Comparison of ENCODE assay signal across 22 mouse cellular contexts in genomic region chr10:90697413-90697812, GRCm38 (mm10).
A peak's percentile ranks its signal among the peaks of the same experiment; 100 is the strongest.
DNase-seq lines count a peak whose midpoint lies in the region; ATAC-seq and TF ChIP-seq lines count a peak whose summit lies in the region.
"Had no signal": no experiment of that assay in that cellular context is flagged by ENCODE, and none has a peak within 500 bp of the region (broad histone marks: within the 10 kb centered on the region; RNA-seq: fewer than 3 reads in every experiment).

No protein-coding gene starts in this region.

- DNase-seq in forebrain, postnatal 0 days: no peak
- DNase-seq in hindbrain, postnatal 0 days (ENCODE audit: low spot score): peak; percentile 37
- DNase-seq in hindbrain, embryonic 11.5 days (ENCODE audit: low spot score): no peak
- no peak for DNase-seq in midbrain, postnatal 0 days (ENCODE audit: low spot score)
- DNase-seq: adrenal gland, adult 2 months; kidney, postnatal 4 days; liver, postnatal 0 days; thymus, adult 18-20 months; thymus, postnatal 36 days had no signal

- TF ChIP-seq CTCF in forebrain, postnatal 0 days (IDR thresholded peaks at IDR 0.05; ENCODE audit: low read depth): no peak
- no peak for TF ChIP-seq CTCF in hindbrain, postnatal 0 days (IDR thresholded peaks at IDR 0.05; ENCODE audit: low read depth)
- TF ChIP-seq CTCF in midbrain, postnatal 0 days (IDR thresholded peaks at IDR 0.05): no peak

- H3K4me2 ChIP-seq in forebrain, embryonic 12.5 days: no peak overlapping the region
- H3K4me2 ChIP-seq in forebrain, postnatal 0 days (ENCODE audit: low read depth): no peak overlapping the region
- 0 out of 2 replicates have a peak overlapping the region, but pooled peaks have one; percentile 3 for H3K4me2 ChIP-seq in hindbrain, postnatal 0 days (ENCODE audit: low read depth, low read length)
- no peak overlapping the region for H3K4me2 ChIP-seq in hindbrain, embryonic 11.5 days (replicated peaks; ENCODE audit: low read depth, low read length)
- H3K4me2 ChIP-seq in midbrain, embryonic 13.5 days (replicated peaks): no peak overlapping the region
- no peak overlapping the region for H3K4me2 ChIP-seq in midbrain, postnatal 0 days (ENCODE audit: low read depth, low read length, poor library complexity, severe bottlenecking)
- no peak overlapping the region for H3K4me2 ChIP-seq in neural tube, embryonic 15.5 days
- H3K4me2 ChIP-seq: heart, embryonic 11.5 days; limb, embryonic 12.5 days; liver, embryonic 11.5 days; midbrain, embryonic 12.5 days had no signal

- H3K27me3 ChIP-seq in forebrain, embryonic 12.5 days: no peaks in the 10 kb centered on the region
- no peaks in the 10 kb centered on the region for H3K27me3 ChIP-seq in forebrain, postnatal 0 days (ENCODE audit: insufficient read depth, low read length)
- H3K27me3 ChIP-seq in hindbrain, postnatal 0 days (ENCODE audit: insufficient read depth, low read length): no peaks in the 10 kb centered on the region
- H3K27me3 ChIP-seq in hindbrain, embryonic 11.5 days (ENCODE audit: control insufficient read depth, insufficient read depth, low read length): no peaks in the 10 kb centered on the region
- no peaks in the 10 kb centered on the region for H3K27me3 ChIP-seq in midbrain, embryonic 13.5 days
- H3K27me3 ChIP-seq in midbrain, postnatal 0 days (ENCODE audit: insufficient read depth, low read length): no peaks in the 10 kb centered on the region
- no peaks in the 10 kb centered on the region for H3K27me3 ChIP-seq in neural tube, embryonic 15.5 days (replicated peaks)
- H3K27me3 ChIP-seq: CH12.LX; limb, embryonic 12.5 days; midbrain, embryonic 12.5 days had no signal

- H3K36me3 ChIP-seq in forebrain, embryonic 12.5 days (replicated peaks): no peaks in the 10 kb centered on the region
- H3K36me3 ChIP-seq in forebrain, postnatal 0 days (ENCODE audit: insufficient read depth): no peaks in the 10 kb centered on the region
- no peaks in the 10 kb centered on the region for H3K36me3 ChIP-seq in hindbrain, postnatal 0 days (ENCODE audit: insufficient read depth, low read length)
- no peaks in the 10 kb centered on the region for H3K36me3 ChIP-seq in hindbrain, embryonic 11.5 days (ENCODE audit: control insufficient read depth, insufficient read depth, low read length)
- H3K36me3 ChIP-seq in midbrain, embryonic 13.5 days: no peaks in the 10 kb centered on the region
- no peaks in the 10 kb centered on the region for H3K36me3 ChIP-seq in midbrain, postnatal 0 days (ENCODE audit: insufficient read depth, low read length)
- H3K36me3 ChIP-seq in neural tube, embryonic 15.5 days: no peaks in the 10 kb centered on the region
- H3K36me3 ChIP-seq: forebrain, embryonic 10.5 days; G1E; limb, embryonic 12.5 days; midbrain, embryonic 12.5 days had no signal

- no peaks in the 10 kb centered on the region for H3K9me3 ChIP-seq in forebrain, embryonic 12.5 days
- H3K9me3 ChIP-seq in forebrain, postnatal 0 days (ENCODE audit: low read length): no peaks in the 10 kb centered on the region
- no peaks in the 10 kb centered on the region for H3K9me3 ChIP-seq in hindbrain, postnatal 0 days (ENCODE audit: low read length)
- H3K9me3 ChIP-seq in hindbrain, embryonic 11.5 days (ENCODE audit: control insufficient read depth, low read length): no peaks in the 10 kb centered on the region
- H3K9me3 ChIP-seq in midbrain, embryonic 13.5 days: no peaks in the 10 kb centered on the region
- H3K9me3 ChIP-seq in midbrain, postnatal 0 days (ENCODE audit: low read length): no peaks in the 10 kb centered on the region
- H3K9me3 ChIP-seq in neural tube, embryonic 15.5 days (replicated peaks): no peaks in the 10 kb centered on the region
- H3K9me3 ChIP-seq: forebrain, embryonic 10.5 days; limb, embryonic 12.5 days; midbrain, embryonic 12.5 days had no signal

- 69% methylated on average over 8 of the region's 8 CpGs for WGBS in forebrain, embryonic 12.5 days
- WGBS in forebrain, postnatal 0 days: 48% methylated on average over 8 of the region's 8 CpGs
- WGBS in hindbrain, postnatal 0 days: 36% methylated on average over 8 of the region's 8 CpGs
- 59% methylated on average over 8 of the region's 8 CpGs for WGBS in hindbrain, embryonic 11.5 days
- WGBS in midbrain, embryonic 13.5 days: 58% methylated on average over 8 of the region's 8 CpGs
- 52% methylated on average over 8 of the region's 8 CpGs for WGBS in midbrain, postnatal 0 days
- 51% methylated on average over 8 of the region's 8 CpGs for WGBS in neural tube, embryonic 15.5 days

- peak; percentile 40; the same call in 1 of the 2 replicates for ATAC-seq in forebrain, embryonic 12.5 days (ENCODE audit: low FRiP score)
- ATAC-seq in forebrain, postnatal 0 days: no peak
- ATAC-seq in hindbrain, postnatal 0 days: 0 out of 2 replicates have a peak, but pooled peaks have one; percentile 8
- no peak for ATAC-seq in hindbrain, embryonic 11.5 days (ENCODE audit: low FRiP score)
- ATAC-seq in midbrain, embryonic 13.5 days: no peak
- ATAC-seq in midbrain, postnatal 0 days (ENCODE audit: low FRiP score): no peak
- ATAC-seq in neural tube, embryonic 15.5 days (ENCODE audit: low FRiP score): no peak
- no peak for ATAC-seq in CD4-positive, CD25-positive, alpha-beta regulatory T cell, adult 4 months
- ATAC-seq: intestine, embryonic 16.5 days; liver, postnatal 0 days; lung, postnatal 0 days had no signal

- no peak overlapping the region for H3K4me3 ChIP-seq in forebrain, embryonic 12.5 days (replicated peaks)
- no peak overlapping the region for H3K4me3 ChIP-seq in forebrain, postnatal 0 days (ENCODE audit: low read depth, low read length)
- H3K4me3 ChIP-seq in hindbrain, postnatal 0 days (ENCODE audit: low read length): no peak overlapping the region
- H3K4me3 ChIP-seq in hindbrain, embryonic 11.5 days (ENCODE audit: low read depth, low read length): no peak overlapping the region
- H3K4me3 ChIP-seq in midbrain, embryonic 13.5 days (replicated peaks): no peak overlapping the region
- H3K4me3 ChIP-seq in midbrain, postnatal 0 days (ENCODE audit: low read depth, low read length): no peak overlapping the region
- no peak overlapping the region for H3K4me3 ChIP-seq in neural tube, embryonic 15.5 days (replicated peaks)
- H3K4me3 ChIP-seq: forebrain, embryonic 10.5 days; limb, embryonic 12.5 days; midbrain, embryonic 12.5 days had no signal

- H3K4me1 ChIP-seq in forebrain, embryonic 12.5 days: 0 out of 2 replicates have a peak, but pooled peaks cover 9% of the 10 kb centered on the region
- no peaks in the 10 kb centered on the region for H3K4me1 ChIP-seq in forebrain, postnatal 0 days (ENCODE audit: insufficient read depth)
- peaks cover 6% of the 10 kb centered on the region; the same call in 1 of the 2 replicates for H3K4me1 ChIP-seq in hindbrain, postnatal 0 days (ENCODE audit: insufficient read depth, low read length)
- H3K4me1 ChIP-seq in hindbrain, embryonic 11.5 days (replicated peaks; ENCODE audit: control insufficient read depth, insufficient read depth, low read length): no peaks in the 10 kb centered on the region
- peaks cover 18% of the 10 kb centered on the region; the same call in 1 of the 2 replicates for H3K4me1 ChIP-seq in midbrain, embryonic 13.5 days (replicated peaks)
- H3K4me1 ChIP-seq in midbrain, postnatal 0 days (ENCODE audit: insufficient read depth, low read length): peaks cover 3% of the 10 kb centered on the region; the same call in 1 of the 2 replicates
- 0 out of 2 replicates have a peak, but pooled peaks cover 7% of the 10 kb centered on the region for H3K4me1 ChIP-seq in neural tube, embryonic 15.5 days
- H3K4me1 ChIP-seq: forebrain, embryonic 10.5 days; limb, embryonic 12.5 days; midbrain, embryonic 12.5 days had no signal

- H3K27ac ChIP-seq in forebrain, embryonic 12.5 days: no peak overlapping the region
- no peak overlapping the region for H3K27ac ChIP-seq in forebrain, postnatal 0 days (ENCODE audit: low read depth, low read length)
- H3K27ac ChIP-seq in hindbrain, postnatal 0 days: peak overlapping the region; percentile 66; the same call in 1 of the 2 replicates
- no peak overlapping the region for H3K27ac ChIP-seq in hindbrain, embryonic 11.5 days (ENCODE audit: low read depth, low read length)
- H3K27ac ChIP-seq in midbrain, embryonic 13.5 days: peak overlapping the region; percentile 20; the same call in 1 of the 2 replicates
- no peak overlapping the region for H3K27ac ChIP-seq in midbrain, postnatal 0 days (ENCODE audit: low read depth, low read length)
- 0 out of 2 replicates have a peak overlapping the region, but pooled peaks have one; percentile 37 for H3K27ac ChIP-seq in neural tube, embryonic 15.5 days (replicated peaks)
- H3K27ac ChIP-seq: forebrain, embryonic 10.5 days; limb, embryonic 12.5 days; midbrain, embryonic 12.5 days had no signal

- H3K9ac ChIP-seq in forebrain, embryonic 12.5 days: no peak overlapping the region
- no peak overlapping the region for H3K9ac ChIP-seq in forebrain, postnatal 0 days
- no peak overlapping the region for H3K9ac ChIP-seq in hindbrain, postnatal 0 days (replicated peaks; ENCODE audit: low read length)
- no peak overlapping the region for H3K9ac ChIP-seq in hindbrain, embryonic 11.5 days (ENCODE audit: low read depth, low read length)
- no peak overlapping the region for H3K9ac ChIP-seq in midbrain, embryonic 13.5 days (replicated peaks)
- no peak overlapping the region for H3K9ac ChIP-seq in midbrain, postnatal 0 days (replicated peaks; ENCODE audit: low read length, poor library complexity, severe bottlenecking)
- H3K9ac ChIP-seq in neural tube, embryonic 15.5 days (replicated peaks): no peak overlapping the region
- H3K9ac ChIP-seq: limb, embryonic 12.5 days; liver, postnatal 0 days; midbrain, embryonic 12.5 days had no signal

Comparison
In these comparisons a context has a peak if more than half of its experiments do, and no peak if none do; other contexts are left out.
1. ATAC-seq: peak in forebrain, embryonic 12.5 days (single experiment) and hindbrain, postnatal 0 days (single experiment); none in forebrain, postnatal 0 days (single experiment), hindbrain, embryonic 11.5 days (single experiment), midbrain, embryonic 13.5 days (single experiment), midbrain, postnatal 0 days (single experiment), neural tube, embryonic 15.5 days (single experiment) and CD4-positive, CD25-positive, alpha-beta regulatory T cell, adult 4 months (single experiment).
2. H3K27ac ChIP-seq: peak in hindbrain, postnatal 0 days (single experiment), midbrain, embryonic 13.5 days (single experiment) and neural tube, embryonic 15.5 days (single experiment); none in forebrain, embryonic 12.5 days (single experiment), forebrain, postnatal 0 days (single experiment), hindbrain, embryonic 11.5 days (single experiment) and midbrain, postnatal 0 days (single experiment).